Mouse (Mus musculus) megakaryocyte, embryonic 14.5 days (primary cell): ENCODE results near the gene Fam89b.

Experiments
- FLI1 ChIP-seq: IDR thresholded peaks from 2 replicates; pipeline ENCODE4 v1.6.1; 2012; ENCODE audit warnings: low read length, inconsistent platforms, mixed read lengths
- GATA1 ChIP-seq: IDR thresholded peaks from 3 replicates; pipeline ENCODE4 v1.6.1; 2012; ENCODE audit warnings: mixed read lengths, low read length, inconsistent platforms, borderline replicate concordance

DNA sequence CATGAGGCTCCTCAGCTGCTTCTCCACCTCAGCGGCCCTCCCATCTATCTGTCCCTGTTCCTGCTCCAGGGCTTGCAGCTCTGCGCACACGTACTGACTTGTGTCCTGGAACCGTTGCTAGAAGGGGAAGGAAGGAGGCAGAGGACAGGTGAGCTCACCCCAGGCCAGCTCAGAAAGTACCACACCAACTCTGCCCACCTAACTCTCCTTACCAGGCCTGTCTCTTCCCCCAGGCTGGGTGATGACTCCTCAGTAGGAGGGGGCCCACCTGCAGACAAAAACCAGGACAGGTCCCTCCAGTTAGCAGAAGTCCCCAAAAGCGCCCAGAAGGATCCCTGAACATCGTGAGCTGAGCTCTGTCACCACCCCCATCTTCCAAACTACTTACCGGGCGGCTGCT, 18.9 kb downstream of the Fam89b start:
- TF ChIP-seq GATA1 (no peak), FLI1 (no peak)
